Mouse (Mus musculus): ENCODE measurements around the gene Lypd5. TPM values are rescaled to one million over a fixed set of nuclear protein-coding genes. Genes with fewer than 3 reads are reported as not detected.

The Lypd5 gene
- total and polyA plus RNA-seq, 3 experiments: not detected

- Histone ChIP-seq H3K27ac (ENCODE audit: insufficient read depth, low read depth) (no peak overlapping the region), H3K9me3 (replicated peaks; ENCODE audit: low read length) (no peaks in the 10 kb centered on the region), H3K9ac (ENCODE audit: insufficient read depth, low read depth) (no peak overlapping the region), H3K4me1 (ENCODE audit: control insufficient read depth in 1 of 2, insufficient read depth in 2 of 2) (peaks cover 40 to 60% of the 10 kb centered on the region in 2 experiments), H3K4me2 (ENCODE audit: insufficient read depth, low read depth, poor library complexity, severe bottlenecking) (no peak overlapping the region), H3K36me3 (replicated peaks in 1 of 2; ENCODE audit: control insufficient read depth in 1 of 2, insufficient read depth in 1 of 2, low read length in 1 of 2) (no peaks in the 10 kb centered on the region), H3K79me2 (replicated peaks; ENCODE audit: control insufficient read depth, extremely low read depth, insufficient read depth, poor library complexity, severe bottlenecking) (no peaks in the 10 kb centered on the region), H3K4me3 (replicated peaks in 1 of 3; ENCODE audit: low read depth in 2 of 3, low read length in 2 of 3, poor library complexity in 1 of 3) (no peak overlapping the region), H3K27me3 (replicated peaks) (peaks cover 2% of the 10 kb centered on the region)
- no peak for TF ChIP-seq EP300 (IDR thresholded peaks at IDR 0.05; ENCODE audit: low read length)
- no peak for TF ChIP-seq POLR2AphosphoS2 (IDR thresholded peaks at IDR 0.05; ENCODE audit: low read depth, low read length)
- TF ChIP-seq TCF12 (IDR thresholded peaks at IDR 0.05; ENCODE audit: low read depth, low read length): no peak
- no peak for TF ChIP-seq POLR2A (IDR thresholded peaks at IDR 0.05; ENCODE audit: low read depth, low read length)
- TF ChIP-seq SMC3 (IDR thresholded peaks at IDR 0.05; ENCODE audit: low read depth, low read length): no peak
- no peak for TF ChIP-seq IRF4 (IDR thresholded peaks at IDR 0.05; ENCODE audit: low read depth, low read length)
- no peak for TF ChIP-seq HCFC1 (IDR thresholded peaks at IDR 0.05; ENCODE audit: low read depth, low read length)
- no peak for TF ChIP-seq UBTF (IDR thresholded peaks at IDR 0.05; ENCODE audit: low read depth, low read length)
- no peak for TF ChIP-seq MYC (IDR thresholded peaks at IDR 0.05; ENCODE audit: low read depth, low read length)
- TF ChIP-seq NRF1 (IDR thresholded peaks at IDR 0.05; ENCODE audit: low read depth, low read length): no peak
- no peak for TF ChIP-seq TBP (conservative IDR thresholded peaks at IDR 0.05; ENCODE audit: low read depth, low read length)
- no peak for TF ChIP-seq MEF2A (IDR thresholded peaks at IDR 0.05; ENCODE audit: borderline replicate concordance, low read depth, low read length)
- in situ Hi-C loops (cut with MboI; ENCODE audit: low pct_ligation_motif_present, low pct_unique_long_range_greater_than_20kb, low sequenced_read_pairs) (loop anchor here (5.0 kb wide), 1 partner anchor 34 kb away; no protein-coding TSS in a partner anchor), dilution Hi-C loops (cut with MboI; ENCODE audit: extremely low pct_ligation_motif_present, extremely low pct_unique_long_range_greater_than_20kb, low sequenced_read_pairs) (no loop called here)
- no peak for DNase-seq (ENCODE audit: extremely low read depth)
Observed at GRCm38 (mm10) chr7:24368226-24368625, 19.2 kb downstream of the Lypd5 start.

GRCm38 (mm10) chr7:24368946-24369345 is 19.9 kb downstream of the Lypd5 start:
- DNase-seq (ENCODE audit: extremely low read depth): no peak
- H3K4me3 ChIP-seq (replicated peaks in 1 of 3; ENCODE audit: low read depth in 2 of 3, low read length in 2 of 3, poor library complexity in 1 of 3): no peak overlapping the region
- dilution Hi-C loops (cut with MboI; ENCODE audit: extremely low pct_ligation_motif_present, extremely low pct_unique_long_range_greater_than_20kb, low sequenced_read_pairs): no loop called here
- TF ChIP-seq ZMIZ1 (IDR thresholded peaks at IDR 0.05; ENCODE audit: low read depth, low read length): no peak
- TF ChIP-seq SMC3 (IDR thresholded peaks at IDR 0.05; ENCODE audit: low read depth, low read length): no peak
- no peak for TF ChIP-seq ZC3H11A (IDR thresholded peaks at IDR 0.05; ENCODE audit: low read depth, low read length)
- TF ChIP-seq MYC (IDR thresholded peaks at IDR 0.05; ENCODE audit: low read depth, low read length): no peak
- TF ChIP-seq MAZ (IDR thresholded peaks at IDR 0.05; ENCODE audit: low read depth, low read length): no peak
- no peak for TF ChIP-seq ETS1 (conservative IDR thresholded peaks at IDR 0.05; ENCODE audit: low read depth, low read length)
- TF ChIP-seq ZKSCAN1 (IDR thresholded peaks at IDR 0.05; ENCODE audit: borderline replicate concordance, low read depth, low read length): no peak
- TF ChIP-seq TCF12 (IDR thresholded peaks at IDR 0.05; ENCODE audit: low read depth, low read length): no peak
- no peak for TF ChIP-seq NRF1 (IDR thresholded peaks at IDR 0.05; ENCODE audit: low read depth, low read length)
- TF ChIP-seq CTCF (conservative IDR thresholded peaks at IDR 0.05 in 1 of 2, IDR thresholded peaks at IDR 0.05 in 1 of 2; ENCODE audit: low read depth in 2 of 2, low read length in 2 of 2): no peak
- no peak for TF ChIP-seq CHD1 (IDR thresholded peaks at IDR 0.05; ENCODE audit: low read depth, low read length)
- TF ChIP-seq GABPA (IDR thresholded peaks at IDR 0.05; ENCODE audit: insufficient replicate concordance, low read depth, low read length): no peak
- TF ChIP-seq E2F4 (IDR thresholded peaks at IDR 0.05; ENCODE audit: insufficient replicate concordance, low read depth, low read length): no peak
- no peak overlapping the region for H3K27ac ChIP-seq (ENCODE audit: insufficient read depth, low read depth)
- in situ Hi-C loops (cut with MboI; ENCODE audit: low pct_ligation_motif_present, low pct_unique_long_range_greater_than_20kb, low sequenced_read_pairs): loop anchor here (5.0 kb wide), 1 partner anchor 33 kb away; no protein-coding TSS in a partner anchor
- H3K9ac ChIP-seq (ENCODE audit: insufficient read depth, low read depth): no peak overlapping the region
- H3K4me2 ChIP-seq (ENCODE audit: insufficient read depth, low read depth, poor library complexity, severe bottlenecking): no peak overlapping the region
- H3K79me2 ChIP-seq (replicated peaks; ENCODE audit: control insufficient read depth, extremely low read depth, insufficient read depth, poor library complexity, severe bottlenecking): no peaks in the 10 kb centered on the region
- no peaks in the 10 kb centered on the region for H3K36me3 ChIP-seq (replicated peaks in 1 of 2; ENCODE audit: control insufficient read depth in 1 of 2, insufficient read depth in 1 of 2, low read length in 1 of 2)
- no peaks in the 10 kb centered on the region for H3K27me3 ChIP-seq (replicated peaks)
- no peaks in the 10 kb centered on the region for H3K9me3 ChIP-seq (replicated peaks; ENCODE audit: low read length)
- peaks cover 43 to 67% of the 10 kb centered on the region in 2 experiments for H3K4me1 ChIP-seq (ENCODE audit: control insufficient read depth in 1 of 2, insufficient read depth in 2 of 2)
